Mouse (Mus musculus) erythroblast, embryonic 14.5 days (primary cell): ENCODE measurements around the gene Fam89b.

Experiments
- GATA1 ChIP-seq: IDR thresholded peaks from 2 replicates; pipeline ENCODE4 v1.6.1; 2012; ENCODE audit warnings: low read length, inconsistent platforms, mixed read lengths
- TAL1 ChIP-seq: IDR thresholded peaks from 3 replicates; pipeline ENCODE4 v1.6.1; 2012; ENCODE audit warnings: low read length, inconsistent platforms, mixed read lengths

- TF ChIP-seq GATA1 (no peak), TAL1 (no peak)
These were observed 17.5 kb upstream of the Fam89b start for GRCm38 (mm10) chr19:5746907-5747363.
